Mouse (Mus musculus) embryonic fibroblast, embryonic 13.5 days (primary cell): ENCODE measurements around the gene Fancc.

ENCODE experiments used
- CTCF ChIP-seq: IDR thresholded peaks from 2 replicates; pipeline ENCODE4 v1.5.1; 2011; ENCODE audit warnings: mild to moderate bottlenecking, control low read depth, low read length, moderate library complexity, borderline replicate concordance; ENCODE audit not compliant: insufficient read depth
- POLR2A ChIP-seq: IDR thresholded peaks from 2 replicates; pipeline ENCODE4 v1.6.1; 2011; ENCODE audit warnings: low read depth, mild to moderate bottlenecking, control low read depth, low read length, moderate library complexity

DNA sequence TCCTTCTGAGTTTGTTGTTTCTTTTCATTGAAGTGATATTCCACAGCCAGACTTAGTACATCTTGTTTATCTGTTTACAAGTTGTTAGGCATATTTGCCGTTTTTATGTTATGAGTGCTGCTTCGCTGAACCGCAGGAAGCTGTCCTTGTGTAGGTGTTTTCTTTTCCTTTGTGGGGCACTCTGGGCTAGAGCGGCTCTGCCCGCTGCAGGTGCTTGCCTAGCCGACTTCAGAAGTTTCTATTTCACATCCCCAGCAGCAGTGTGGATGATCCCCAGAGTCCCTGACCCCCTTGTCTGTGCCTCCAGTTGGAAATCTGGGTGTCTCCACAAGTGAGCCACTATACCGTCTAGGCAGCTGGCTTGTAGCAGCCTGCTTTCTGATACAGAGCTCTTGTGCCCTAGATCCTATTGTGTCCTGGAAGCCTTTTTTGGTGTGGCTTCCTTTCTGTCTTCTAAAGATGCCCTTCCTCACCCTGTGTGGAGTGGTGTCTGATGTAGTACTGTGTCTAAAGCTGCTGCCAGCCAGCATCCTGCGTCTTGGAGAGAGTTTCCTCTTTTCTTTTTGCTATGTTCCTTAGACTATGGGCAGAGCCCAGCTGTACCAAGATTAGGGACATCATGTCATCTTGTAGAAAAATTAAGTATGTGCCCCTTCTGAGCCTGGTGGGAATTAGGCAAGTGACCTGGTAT is 247.2 kb downstream of the Fancc start:
- TF ChIP-seq CTCF (no peak), POLR2A (no peak)
